Mouse (Mus musculus): ENCODE results near the gene Cenpb.

DNA sequence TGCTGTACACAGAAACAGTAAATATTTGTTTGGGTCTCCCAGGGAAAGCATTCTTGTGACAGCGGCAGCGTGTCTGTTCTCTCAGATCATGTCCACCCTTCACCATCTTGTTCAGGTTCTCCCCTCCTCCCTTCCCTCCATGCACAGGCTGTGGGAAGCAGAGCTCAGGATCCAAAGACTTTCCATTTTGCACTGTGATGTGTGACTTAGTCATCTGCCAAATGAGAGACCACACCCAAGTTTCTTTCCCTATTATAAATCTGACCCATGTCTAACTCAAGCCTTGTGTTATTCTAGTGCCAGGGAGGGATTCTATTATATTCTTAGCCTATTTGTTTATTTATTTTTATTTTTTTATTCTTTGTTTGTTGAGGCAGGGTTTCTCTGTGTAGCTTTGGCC lies 28.5 kb upstream of the Cenpb start:
- no peak for TF ChIP-seq CTCF (conservative IDR thresholded peaks at IDR 0.05; ENCODE audit: low read length)
- no peak for TF ChIP-seq POU5F1 (IDR thresholded peaks at IDR 0.05; ENCODE audit: borderline replicate concordance, low read length)
- no peak for TF ChIP-seq NANOG (IDR thresholded peaks at IDR 0.05; ENCODE audit: borderline replicate concordance, low read length)

All from E14TG2a.4 (cell line).